Mouse (Mus musculus) cerebellum, adult 8-10 months (tissue): ENCODE data around the gene Rhot1.

Experiments used
- DNase-seq: peaks from one replicate; pipeline ENCODE4 v3.0.0; 2022

The Rhot1 gene

GRCm38 (mm10) chr11:80291004-80291403 lies 82.2 kb downstream of the Rhot1 start:
- no peak for DNase-seq

DNA sequence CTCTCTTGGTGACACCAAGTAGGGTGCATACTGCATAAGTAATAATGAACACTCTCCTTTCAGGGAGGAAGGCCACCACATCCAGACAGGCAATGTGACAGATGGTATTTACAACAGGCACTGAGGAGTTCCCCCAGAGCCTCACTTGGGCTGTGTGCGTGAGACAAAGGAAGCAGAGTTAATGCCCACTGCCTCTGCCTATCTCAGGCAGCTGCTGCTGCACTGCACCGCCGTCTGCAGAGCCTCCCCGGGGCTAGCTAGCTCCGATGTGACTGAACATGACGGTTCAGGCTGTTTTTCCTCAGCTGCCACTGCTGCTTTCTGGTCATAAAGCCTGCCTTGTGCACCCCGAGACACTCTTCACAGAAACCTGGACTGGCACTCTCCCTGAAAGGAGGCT lies 83.6 kb downstream of the Rhot1 start:
- DNase-seq = no peak

DNA sequence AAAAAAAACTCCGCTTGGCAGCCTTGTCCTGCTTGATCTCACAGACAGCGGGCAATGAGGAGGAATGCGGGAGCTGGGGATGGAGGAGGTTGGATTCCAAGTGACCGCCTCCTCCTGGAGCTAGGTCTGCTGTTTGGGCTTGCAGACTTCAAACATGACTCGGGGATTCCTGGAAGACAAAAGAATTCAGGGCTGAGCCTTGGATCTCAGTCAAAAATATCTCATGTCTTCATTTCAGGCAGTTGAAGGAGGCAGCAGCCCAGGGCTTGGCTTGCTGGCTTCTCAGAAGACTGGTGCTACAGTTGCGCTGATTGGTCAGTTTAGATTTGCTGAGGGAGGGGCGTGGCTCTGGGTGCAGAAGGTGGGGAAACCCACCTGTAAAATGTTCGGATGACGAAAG lies 86.2 kb downstream of the Rhot1 start:
- DNase-seq = no peak

DNA sequence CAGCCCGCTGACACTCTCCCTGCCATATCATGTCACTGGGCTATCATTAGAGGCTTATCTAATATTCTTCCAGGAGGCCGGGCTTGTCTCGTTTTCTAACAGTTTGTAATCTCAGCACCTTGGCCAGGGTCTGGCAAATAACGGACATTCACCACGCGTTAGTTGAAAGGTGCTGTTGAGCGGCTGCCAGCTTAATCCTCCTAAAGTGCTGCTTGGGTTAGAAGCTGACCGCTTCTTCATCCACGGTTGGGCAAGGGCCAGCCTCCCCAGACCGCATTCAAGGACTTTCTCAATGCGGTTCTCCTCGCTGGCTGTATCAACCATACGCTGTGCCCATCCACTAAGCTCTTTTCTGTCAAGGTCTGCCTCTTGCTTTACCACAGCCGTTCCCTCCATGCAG lies 87.0 kb downstream of the Rhot1 start:
- no peak for DNase-seq

DNA sequence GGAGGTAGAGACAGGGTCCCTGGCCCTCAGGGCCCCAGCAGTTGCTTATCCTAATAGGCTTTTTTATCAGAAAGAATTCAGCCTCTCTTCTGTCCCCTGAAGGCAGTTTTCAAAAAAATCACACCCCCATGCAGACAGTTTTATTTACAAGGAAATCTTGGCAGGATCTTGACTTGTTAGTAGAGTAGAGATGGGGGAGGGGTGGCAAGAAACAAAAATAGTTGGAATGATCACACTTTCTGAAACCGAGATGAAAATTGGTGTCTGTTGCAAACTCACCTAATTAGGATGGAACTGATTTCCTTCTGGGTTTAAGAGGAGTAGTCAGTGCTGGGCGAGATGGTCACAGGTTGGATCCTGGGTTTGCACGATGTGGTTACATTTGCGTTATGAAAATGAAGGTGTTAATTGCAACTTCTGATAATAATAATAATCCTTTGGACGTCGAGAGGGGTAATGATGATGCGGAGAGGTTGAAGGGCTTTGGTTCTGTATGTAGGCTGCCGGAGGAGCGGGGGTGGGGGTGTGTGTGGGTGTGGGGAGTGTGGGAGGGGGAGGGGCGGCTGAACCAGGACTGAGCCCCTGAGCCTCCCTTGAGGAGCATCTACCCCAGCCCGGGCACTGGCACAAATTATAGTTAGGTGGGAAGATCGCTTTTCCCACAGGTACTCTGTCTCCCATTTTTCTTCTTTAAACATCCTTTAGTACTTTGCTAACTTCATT lies 90.9 kb downstream of the Rhot1 start:
- DNase-seq = no peak

- DNase-seq = peak; percentile 15
Observed at GRCm38 (mm10) chr11:80300551-80301315, 91.9 kb downstream of the Rhot1 start, which contains the start of gene Rhbdl3. Gene Rhbdl3 (plus strand): TSS chr11:80300912.

DNA sequence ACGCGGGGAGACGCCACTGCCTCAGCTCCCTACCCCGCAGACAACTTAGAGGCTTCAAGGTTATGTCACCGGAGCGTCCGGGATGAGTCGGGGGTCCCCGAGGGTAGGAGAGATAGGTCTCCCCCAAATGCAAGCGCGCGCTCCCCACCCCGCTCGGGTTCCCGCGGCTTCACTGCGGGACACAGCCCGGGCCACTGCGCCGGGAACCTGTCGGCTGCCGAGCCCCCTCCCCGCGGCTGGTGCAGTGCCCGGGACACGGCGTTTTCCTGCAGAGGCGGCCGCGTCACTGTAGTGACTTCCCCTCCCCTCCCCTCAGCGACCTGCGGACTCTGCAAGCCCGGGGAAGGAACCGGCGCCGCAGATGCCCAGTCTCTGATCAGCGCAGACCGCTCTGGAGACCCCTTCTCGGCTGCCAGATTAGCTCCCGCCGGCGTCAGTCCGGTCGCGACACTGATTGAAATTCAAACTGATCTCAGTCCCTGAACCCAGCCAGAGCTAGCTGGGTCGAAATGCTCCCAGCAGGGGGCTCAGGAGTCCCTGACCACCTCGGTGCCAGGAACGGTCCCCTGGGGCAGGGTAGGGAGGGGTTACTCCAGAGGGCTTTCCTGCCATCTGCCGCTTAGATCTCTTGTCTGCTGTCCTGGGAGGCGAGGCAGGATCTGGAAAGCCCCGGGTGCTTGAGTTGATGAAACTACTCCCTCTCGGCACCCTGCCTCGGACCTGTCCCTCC lies 92.7 kb downstream of the Rhot1 start:
- peak; percentile 25 for DNase-seq

DNA sequence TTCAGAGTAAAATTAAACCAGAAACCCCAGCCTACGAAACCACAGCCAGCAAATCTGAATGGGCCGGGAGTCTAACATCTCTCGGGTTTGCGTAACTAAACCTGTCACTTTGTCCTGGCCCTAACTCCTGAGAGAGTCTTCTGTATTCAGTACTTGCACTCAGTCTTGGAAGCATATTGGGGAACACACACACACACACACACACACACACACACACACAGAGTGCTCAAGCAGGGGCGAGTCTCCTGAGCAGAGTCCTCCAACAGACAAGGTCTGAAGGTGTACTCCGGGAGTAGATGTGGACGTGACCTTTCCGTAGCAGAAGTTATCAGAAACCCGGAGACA lies 93.2 kb downstream of the Rhot1 start:
- DNase-seq = no peak

- DNase-seq = peak; percentile 36
Observed at GRCm38 (mm10) chr11:80302536-80302935, 93.7 kb downstream of the Rhot1 start.

DNA sequence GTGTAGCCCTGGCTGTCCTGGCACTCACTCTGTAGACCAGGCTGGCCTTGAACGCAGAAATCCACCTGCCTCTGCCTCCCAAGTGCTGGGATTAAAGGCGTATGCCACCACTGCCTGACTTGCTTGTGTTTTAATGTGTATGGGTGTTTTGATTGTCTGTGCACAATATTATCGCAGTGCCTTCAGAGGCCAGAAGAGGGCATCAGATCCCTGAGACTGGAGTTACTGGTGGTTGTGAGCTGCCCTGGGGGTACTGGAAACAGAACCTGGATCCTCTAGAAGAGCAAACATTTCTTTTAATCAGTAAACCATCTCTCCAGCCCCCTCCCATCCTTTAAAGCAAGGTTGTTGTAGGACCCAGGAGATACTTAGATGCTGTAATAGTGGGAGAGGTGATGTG lies 94.9 kb downstream of the Rhot1 start:
- no peak for DNase-seq

- no peak for DNase-seq
Observed at GRCm38 (mm10) chr11:80304846-80305245, 96.0 kb downstream of the Rhot1 start.

- no peak for DNase-seq
Observed at GRCm38 (mm10) chr11:80308537-80308936, 99.7 kb downstream of the Rhot1 start.

GRCm38 (mm10) chr11:80311271-80311670 lies 102.5 kb downstream of the Rhot1 start:
- no peak for DNase-seq

DNA sequence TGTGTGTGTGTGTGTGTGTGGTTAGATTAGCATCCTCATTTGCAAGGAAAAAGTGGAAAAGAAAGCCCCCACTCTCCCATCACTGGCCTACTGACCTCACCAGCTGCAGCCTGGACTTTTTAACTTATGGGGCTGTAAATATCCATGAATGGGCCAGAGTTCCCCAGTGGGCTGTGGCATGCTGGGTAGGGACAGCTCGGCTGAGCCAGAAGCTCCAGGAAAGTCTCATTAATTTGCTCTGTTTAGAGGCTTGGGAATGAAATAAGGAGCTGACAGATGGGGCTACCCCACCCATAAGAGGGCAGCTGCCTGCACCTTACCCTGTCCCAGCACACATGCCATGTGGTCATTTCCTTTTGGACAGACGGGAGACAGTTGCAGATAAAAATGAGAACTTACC lies 103.2 kb downstream of the Rhot1 start:
- DNase-seq = no peak

- DNase-seq = no peak
Observed at GRCm38 (mm10) chr11:80312565-80312964, 103.7 kb downstream of the Rhot1 start.

DNA sequence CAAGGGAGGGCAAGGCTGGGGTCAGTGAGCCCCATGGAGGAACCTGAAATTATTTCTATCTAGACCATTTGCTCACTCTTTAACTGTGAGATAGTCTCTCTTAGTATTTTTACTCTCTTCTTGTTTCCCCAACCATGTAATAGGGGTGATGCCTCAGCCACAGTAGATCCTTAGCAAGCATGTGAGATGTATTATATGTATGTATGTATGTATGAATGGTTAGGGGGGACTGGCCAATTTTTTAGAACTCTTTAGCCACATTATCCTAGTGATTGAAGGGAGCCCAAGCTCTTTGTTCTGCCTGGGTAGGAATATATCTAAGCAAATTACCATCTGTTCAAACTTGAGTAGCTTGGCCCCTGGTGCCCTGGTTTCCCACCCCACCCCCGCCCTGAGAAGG lies 104.6 kb downstream of the Rhot1 start:
- DNase-seq = no peak

DNA sequence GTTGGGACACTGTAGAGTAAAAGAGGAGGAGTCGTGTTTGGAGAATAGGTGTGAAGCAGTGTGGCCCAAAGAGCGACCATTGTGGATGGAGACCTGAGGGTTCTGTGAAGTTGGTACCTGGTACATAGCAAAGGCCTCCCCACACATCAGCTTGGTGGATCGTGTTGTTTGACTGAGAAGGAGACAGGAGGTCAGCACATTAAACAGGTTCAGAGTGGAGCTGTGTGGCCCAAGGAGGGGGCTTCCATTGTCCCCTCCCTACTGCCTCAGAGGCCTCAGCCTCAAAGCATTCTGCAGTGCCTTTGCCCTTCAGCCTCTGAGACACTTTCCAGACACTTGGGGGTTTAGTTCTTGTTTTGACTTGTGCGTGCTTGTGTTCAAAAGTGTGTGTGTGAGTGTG lies 105.1 kb downstream of the Rhot1 start:
- no peak for DNase-seq

- DNase-seq = peak; percentile 10
Observed at GRCm38 (mm10) chr11:80315743-80316639, 107.2 kb downstream of the Rhot1 start.
